Mouse (Mus musculus): ENCODE results near the gene Tescl.
A peak's percentile ranks its signal among the peaks of the same experiment; 100 is the strongest.

The Tescl gene

GRCm38 (mm10) chr7:24361001-24361400, 27.3 kb upstream of the Tescl start:
- DNase-seq = no peak

DNA sequence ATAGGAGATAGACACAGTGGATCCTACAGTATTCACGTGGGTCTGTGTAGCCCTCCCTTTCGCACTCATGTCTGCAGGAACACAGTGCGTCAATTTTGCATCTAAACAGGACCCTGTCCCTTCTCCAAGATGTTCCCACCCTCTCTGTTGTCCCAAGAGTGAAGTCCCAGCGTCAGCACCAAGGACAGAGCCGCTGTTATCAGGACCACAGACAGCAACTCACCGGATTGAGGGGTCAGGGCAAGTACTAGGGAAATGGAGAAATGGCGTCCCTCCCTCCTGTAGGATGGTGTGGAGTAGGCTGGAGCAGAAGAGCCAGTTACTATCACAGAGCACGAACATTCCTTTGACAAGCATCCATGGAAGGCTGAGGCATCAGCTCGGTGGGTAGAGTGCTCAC, 25.5 kb upstream of the Tescl start:
- peak; percentile 77 to 84 for DNase-seq

- DNase-seq = peak in 1 of 2 experiments; percentile 14
Measured at GRCm38 (mm10) chr7:24357899-24358298, 24.2 kb upstream of the Tescl start.

GRCm38 (mm10) chr7:24356081-24356480, 22.3 kb upstream of the Tescl start:
- no peak for DNase-seq

- no peak for DNase-seq
Measured at GRCm38 (mm10) chr7:24355646-24356045, 21.9 kb upstream of the Tescl start.

- no peak for DNase-seq
Measured at GRCm38 (mm10) chr7:24348896-24349295, 15.2 kb upstream of the Tescl start, which contains the start of gene Lypd5. TSS of gene Lypd5 (plus strand) at chr7:24349196.

DNA sequence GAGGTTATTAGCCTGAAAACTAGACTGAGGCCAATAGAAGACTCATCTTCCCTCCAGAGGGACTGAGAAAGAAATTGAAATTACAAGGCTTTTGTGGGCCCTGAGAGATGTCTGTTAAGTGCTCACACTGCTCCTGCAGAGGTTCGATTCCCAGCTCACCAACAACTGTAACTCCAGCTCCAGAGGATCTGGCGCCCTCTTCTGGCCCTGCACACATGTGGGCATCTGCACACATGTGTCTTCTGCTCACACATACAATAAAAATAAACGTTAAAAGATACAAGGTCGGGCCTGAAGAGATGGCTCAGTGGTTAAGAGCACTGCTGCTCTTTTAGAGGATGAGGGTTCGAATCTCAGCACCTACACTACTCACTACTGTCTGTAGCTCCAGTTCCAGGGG, 12.7 kb upstream of the Tescl start:
- DNase-seq = no peak

- no peak for DNase-seq
Measured at GRCm38 (mm10) chr7:24343701-24344272, 10.1 kb upstream of the Tescl start.

- no peak for DNase-seq
Measured at GRCm38 (mm10) chr7:24338241-24338640, 4.5 kb upstream of the Tescl start.

- DNase-seq = peak; percentile 85 to 86
Measured at GRCm38 (mm10) chr7:24335699-24336309, 2.1 kb upstream of the Tescl start.

DNA sequence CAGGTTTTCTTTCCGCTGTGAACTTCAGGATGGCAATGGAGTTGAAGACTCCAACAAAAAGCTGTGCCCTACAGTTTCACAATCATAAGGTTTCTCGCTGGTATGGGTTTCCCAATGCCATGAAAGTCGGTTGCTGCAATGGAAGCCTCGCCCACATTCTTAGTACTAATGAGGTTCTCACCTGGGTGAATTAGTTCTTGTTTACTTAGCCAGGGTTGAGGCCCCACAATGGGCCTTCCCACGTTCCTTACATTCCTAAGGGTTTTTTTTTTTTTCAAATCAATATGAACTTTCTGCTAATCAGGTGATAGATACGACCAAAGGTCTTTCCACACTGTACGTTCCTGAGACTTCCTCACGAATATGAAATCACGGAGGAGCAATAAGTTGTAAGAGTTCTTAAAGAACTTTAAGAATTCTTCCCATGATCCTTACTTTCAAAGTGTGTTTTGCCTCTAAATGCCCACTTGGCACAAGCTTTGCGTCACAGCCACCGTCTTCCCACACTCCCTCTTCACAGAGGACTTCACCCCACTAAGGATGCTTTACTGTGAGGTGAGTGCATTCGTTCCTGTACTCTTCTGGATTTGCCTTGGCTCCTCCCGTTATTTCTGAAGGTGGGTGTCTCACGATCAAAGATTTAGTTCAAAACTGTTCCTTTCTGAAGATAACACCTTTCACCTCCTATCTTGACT, 6.3 kb downstream of the Tescl start:
- peak in 1 of 2 experiments; percentile 11 for DNase-seq

- DNase-seq = no peak
Measured at GRCm38 (mm10) chr7:24326273-24327135, 7.2 kb downstream of the Tescl start.

GRCm38 (mm10) chr7:24325675-24326128, 8.0 kb downstream of the Tescl start:
- DNase-seq = peak; percentile 30 to 57

- peak in 1 of 2 experiments; percentile 37 for DNase-seq
Measured at GRCm38 (mm10) chr7:24325197-24325596, 8.5 kb downstream of the Tescl start.

DNA sequence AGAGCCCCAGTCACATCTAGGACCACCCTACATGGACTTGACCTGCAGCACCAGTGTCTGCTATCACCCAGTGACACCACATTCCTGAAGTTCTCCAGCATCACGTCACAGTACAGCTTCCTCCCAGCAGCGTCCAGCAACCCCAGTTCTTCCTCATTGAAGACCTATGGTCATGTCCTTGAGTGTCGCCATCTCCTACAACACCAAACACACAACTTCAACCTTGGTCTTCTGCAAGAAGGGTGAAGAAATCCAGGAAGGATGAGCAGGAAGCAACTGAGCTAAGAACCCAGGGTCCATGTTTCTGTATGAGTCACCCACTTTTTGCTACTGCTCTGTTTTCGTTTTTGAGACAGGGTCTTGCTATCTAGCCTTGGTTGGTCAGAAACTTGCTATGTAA, 11.1 kb downstream of the Tescl start:
- no peak for DNase-seq

DNA sequence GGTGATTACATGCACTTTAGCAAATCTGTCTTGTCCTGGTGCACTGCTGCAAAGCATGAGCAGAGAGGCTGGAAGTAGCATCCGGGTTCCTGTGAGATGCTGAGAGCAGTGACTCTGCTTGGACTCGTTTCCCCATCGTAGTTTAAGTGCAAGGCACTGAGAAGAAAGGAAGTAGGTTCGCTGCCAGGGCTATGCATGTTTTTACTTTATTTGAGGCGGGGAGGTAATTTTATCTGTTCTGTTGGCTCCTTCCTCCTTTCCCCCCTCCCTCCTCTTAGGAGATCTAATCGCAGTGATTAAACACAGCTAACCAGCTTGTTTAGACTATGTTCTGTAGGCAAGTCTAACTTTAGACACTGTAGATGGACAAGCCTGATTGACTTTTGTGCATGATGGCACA, 14.8 kb downstream of the Tescl start:
- DNase-seq = no peak

DNA sequence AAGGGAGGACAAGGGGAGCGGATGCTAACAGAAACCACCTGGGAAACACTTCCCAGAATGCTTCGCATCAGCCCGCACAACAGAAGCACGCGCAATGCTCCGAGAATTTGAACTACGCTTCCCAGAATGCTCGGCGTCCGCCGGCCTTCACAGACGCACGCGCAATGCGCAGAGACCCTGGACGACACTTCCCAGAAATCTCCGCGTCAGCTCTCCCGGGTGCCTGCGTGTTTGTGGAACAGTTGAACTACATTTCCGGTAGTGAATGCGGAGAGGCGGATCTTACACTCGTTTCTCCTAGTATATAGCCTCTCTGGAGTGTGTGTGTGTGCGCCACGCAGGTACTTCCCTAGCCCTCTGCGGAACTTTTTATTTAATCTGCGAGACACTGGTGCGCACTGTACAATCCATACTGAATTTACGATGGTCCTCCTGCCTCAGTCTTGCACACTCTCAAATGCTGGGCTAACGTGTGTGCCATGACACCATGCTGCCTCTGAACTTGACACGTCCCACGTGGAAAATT, 17.1 kb downstream of the Tescl start, which contains the start of gene Zfp94:
TSS of gene Zfp94 (minus strand) at position 100 of the 526 bp plus-strand sequence.
- peak; percentile 93 to 96 for DNase-seq

- peak; percentile 8 to 26 for DNase-seq
Measured at GRCm38 (mm10) chr7:24315726-24316566, 17.8 kb downstream of the Tescl start.

DNA sequence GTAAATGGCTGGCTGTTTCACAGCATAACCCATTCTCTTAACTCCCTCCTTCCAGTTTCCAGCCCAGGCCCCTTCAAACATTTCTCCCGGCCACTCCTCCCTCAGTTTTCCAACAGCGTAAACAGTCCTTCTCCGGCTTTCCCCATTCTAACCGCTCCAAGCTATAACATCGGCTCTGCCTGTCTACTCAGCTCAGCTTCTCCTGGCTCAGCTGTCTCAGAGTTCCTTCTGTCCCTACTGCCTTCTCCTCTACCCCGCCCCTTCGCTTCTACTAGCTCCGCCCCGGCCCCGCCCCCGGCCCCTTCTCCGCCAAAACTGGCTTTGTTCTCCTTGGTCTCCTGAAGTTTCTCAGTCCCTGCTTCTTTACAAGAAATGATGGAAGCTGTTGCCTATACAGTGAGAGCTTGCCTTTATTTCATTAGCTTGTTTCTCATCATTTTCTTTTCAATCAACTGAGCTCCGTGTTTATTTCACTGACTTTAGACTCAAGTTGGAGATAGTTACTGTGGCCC, 32.9 kb downstream of the Tescl start, which contains the start of gene Zfp61:
TSS of gene Zfp61 (minus strand) at position 462 of the 512 bp plus-strand sequence.
- peak; percentile 64 to 67 for DNase-seq

DNA sequence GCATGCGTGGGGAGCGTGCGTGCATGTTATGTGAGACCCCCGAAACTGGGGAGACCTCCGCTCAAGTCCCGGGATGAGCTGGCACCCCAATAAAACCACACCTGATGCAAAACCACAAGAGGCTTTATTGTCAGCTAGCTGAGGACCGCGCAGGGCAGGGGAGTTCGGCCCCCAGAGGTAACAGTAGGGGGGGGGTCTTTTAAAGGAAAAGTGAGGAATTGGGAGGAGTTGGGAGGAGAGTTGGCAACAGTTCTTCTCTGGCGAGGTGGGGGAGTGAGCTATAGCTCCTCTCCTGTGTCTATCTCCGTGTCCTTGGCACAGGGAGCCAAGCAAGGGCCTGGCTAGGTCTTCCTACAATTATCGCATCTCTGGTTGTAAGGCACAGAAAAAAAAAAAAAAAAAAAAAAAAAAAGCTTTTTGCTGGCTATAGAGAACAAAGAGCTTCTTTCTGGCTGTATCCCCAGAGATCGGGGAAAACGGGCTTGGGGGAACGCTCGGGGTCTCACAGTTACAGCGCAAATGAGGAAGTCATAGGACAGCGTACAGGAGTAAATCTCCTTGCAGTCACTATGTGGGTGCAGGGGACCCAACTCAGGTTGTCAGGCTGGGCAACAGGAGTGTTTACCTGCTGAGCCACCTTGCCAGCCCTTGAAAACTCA, 33.8 kb downstream of the Tescl start:
- DNase-seq = peak; percentile 19 to 36

Measured in kidney, postnatal 4 days (tissue).